Mouse (Mus musculus) thymus, postnatal 36 days (tissue): ENCODE data around the gene Klk15.
"Not testable (repeated sequence)": the region's sequence is repeated elsewhere in the genome, so short reads cannot be mapped to it uniquely, and the experiment has no call there.

ENCODE experiments used
- DNase-seq, 2 experiments: peaks; one replicate each; pipeline ENCODE4 v3.0.0; 2022; ENCODE audit warnings: mixed read lengths in 2 of 2

Klk15 gene

GRCm38 (mm10) chr7:43933440-43933839 is at the start of gene Klk15:
Klk15 (plus strand) TSS chr7:43933740.
- DNase-seq: no peak

- DNase-seq: no peak
These were observed 42.2 kb upstream of the Klk15 start for GRCm38 (mm10) chr7:43891365-43891764.

DNA sequence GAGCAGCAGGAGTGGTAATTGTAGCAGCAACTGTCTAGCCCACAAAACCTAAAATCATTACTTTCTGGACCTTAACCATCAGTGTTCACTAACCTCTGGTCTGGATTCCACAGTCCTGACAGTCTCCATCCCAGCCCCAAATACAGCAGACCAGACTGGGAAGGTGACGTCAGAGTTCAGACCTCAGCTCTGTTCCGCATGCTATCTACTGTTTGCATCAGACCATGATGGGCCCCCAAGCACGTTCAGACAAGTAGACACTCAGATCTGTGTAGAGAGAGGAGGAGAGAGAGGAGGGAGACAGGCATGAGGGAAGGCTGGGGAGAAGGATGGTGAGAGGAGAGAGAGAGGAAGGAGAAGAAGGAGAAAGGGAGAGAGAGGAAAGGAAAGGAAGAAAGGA is 41.8 kb upstream of the Klk15 start:
- DNase-seq: no peak

DNA sequence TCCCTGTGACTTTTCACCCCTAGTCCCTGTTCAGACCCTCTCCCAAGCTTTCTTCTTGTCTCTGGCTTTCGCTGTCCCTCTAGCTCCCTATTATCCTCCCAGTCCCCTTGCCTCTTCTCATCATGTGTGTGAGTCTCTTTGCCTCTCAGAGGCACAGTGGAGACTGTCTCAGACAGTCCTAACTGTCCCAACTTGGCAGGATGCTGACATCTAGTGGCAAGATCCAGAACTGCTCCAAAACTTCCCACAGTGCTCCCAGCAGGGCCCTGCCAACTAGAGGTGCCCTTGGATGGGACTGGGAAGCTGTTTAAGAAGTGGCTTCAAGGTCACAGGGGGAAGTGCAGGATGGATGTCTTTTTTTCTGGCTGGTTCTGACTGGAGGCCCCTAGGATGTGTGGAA is 38.7 kb upstream of the Klk15 start:
- DNase-seq: peak; percentile 38 to 55

DNA sequence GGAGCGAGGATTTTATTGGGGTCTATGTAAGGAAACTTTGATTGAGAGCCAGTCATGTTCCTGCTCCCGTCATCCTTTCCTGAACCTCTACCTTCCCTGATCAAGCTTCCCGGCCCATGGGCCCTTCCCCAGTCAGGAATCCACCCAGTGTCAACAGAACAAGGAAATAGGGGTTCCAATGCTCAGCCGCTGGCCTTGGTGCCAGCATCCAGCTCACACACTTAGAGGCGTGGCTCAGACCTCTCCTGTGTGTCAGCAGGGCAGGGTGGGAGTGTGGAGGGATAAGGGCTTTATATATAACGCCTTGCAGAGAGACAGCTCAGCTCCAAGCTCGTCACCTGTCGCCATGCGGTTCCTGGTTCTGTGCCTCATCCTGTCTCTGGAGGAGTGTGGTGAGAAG is 18.7 kb upstream of the Klk15 start:
- no peak for DNase-seq

DNA sequence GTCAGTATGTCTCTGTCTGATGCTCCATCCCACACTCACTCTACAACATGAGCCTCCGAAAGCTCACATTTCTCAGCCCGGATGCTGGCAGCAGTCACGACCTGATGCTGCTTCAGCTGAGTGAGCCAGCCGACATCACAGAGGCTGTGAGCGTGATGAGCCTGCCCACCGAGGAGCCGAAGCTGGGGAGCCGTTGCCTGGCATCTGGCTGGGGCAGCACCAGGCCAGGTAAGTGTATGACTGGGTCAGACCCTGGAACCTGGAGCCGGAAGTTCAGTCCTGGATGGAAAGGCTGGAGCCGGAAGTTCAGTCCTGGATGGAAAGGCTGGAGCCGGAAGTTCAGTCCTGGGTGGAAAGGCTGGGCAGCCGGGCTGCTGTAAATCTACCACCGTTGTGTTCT is 15.1 kb upstream of the Klk15 start:
- DNase-seq: no peak

GRCm38 (mm10) chr7:43918871-43919270 is 14.7 kb upstream of the Klk15 start:
- DNase-seq: no peak

GRCm38 (mm10) chr7:43919559-43920451 is 13.7 kb upstream of the Klk15 start:
- DNase-seq: peak; percentile 34 to 41

DNA sequence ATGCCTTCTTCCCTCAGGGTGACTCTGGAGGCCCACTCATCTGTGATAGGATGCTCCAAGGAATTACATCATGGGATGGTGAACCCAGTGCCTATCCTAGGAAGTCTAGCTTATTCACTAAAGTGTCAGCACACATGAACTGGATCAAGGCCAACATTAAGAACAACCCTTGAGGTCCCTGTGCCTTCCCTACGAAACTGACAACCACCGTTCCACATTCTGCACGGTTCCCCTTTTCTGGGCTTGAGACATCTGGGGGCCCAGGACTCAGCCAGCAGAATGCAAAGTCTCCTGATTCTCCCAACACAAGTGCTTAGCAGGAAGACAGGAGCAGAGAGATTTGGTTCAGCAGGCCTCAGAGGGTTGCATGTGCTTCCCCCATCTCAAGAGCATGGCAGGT is 13.0 kb upstream of the Klk15 start:
- no peak for DNase-seq

DNA sequence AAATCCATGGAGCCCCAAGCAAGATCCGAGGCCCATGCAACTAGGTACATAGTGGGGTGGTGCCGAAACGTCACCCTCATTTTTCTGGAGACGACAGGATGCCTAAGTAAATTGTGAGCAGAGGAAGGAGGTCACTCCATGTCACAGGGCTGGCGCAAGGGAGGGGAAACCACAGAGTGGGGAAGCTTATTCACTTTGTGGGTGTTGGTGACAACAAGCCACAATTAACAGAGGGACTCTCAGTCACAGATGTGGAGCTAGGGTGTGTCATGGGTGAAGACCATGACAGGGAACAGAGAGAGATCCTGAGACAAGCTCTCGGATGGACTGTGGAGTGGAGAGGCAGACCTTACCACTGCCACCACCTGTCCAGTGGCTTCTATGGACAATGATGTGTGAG is 12.5 kb upstream of the Klk15 start:
- no peak for DNase-seq

- no peak for DNase-seq
These were observed 11.6 kb upstream of the Klk15 start for GRCm38 (mm10) chr7:43921941-43922340.

- DNase-seq: no peak
These were observed 7.6 kb upstream of the Klk15 start for GRCm38 (mm10) chr7:43925985-43926384.

- peak in 1 of 2 experiments; percentile 8 for DNase-seq
These were observed 5.0 kb upstream of the Klk15 start for GRCm38 (mm10) chr7:43928521-43928920.

GRCm38 (mm10) chr7:43932337-43932736 is 1.2 kb upstream of the Klk15 start:
- no peak for DNase-seq

DNA sequence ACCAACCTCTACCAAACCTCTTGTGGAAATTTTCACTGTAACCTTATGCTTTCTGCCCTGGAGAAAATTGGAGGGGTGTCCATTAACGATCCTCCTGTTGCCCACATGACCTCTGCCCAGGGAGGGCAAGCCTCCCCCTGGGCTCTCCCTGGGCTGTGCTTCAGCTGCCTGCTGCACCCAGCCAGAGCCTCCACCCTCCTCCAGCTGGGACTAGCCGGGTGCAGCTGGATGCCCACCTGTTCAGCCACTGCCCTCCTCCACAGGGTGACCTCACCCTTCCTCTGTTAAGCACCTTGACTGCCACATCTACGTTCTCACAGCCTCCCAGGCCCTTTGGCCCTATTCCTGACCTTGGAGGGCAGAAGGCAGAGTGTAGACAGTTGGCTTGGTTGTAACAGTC is 1.2 kb downstream of the Klk15 start:
- no peak for DNase-seq

- DNase-seq: no peak
These were observed 3.0 kb downstream of the Klk15 start for GRCm38 (mm10) chr7:43936551-43936950.

- not testable (repeated sequence) for DNase-seq
These were observed 8.8 kb downstream of the Klk15 start for GRCm38 (mm10) chr7:43942293-43942692.

GRCm38 (mm10) chr7:43944727-43945264 is 11.3 kb downstream of the Klk15 start:
- no peak for DNase-seq

GRCm38 (mm10) chr7:43950364-43950763 is 16.8 kb downstream of the Klk15 start, which contains the start of gene Klk1b8:
Klk1b8 (plus strand) TSS chr7:43950664.
- no peak for DNase-seq

- DNase-seq: no peak
These were observed 19.2 kb downstream of the Klk15 start for GRCm38 (mm10) chr7:43952703-43953102.

DNA sequence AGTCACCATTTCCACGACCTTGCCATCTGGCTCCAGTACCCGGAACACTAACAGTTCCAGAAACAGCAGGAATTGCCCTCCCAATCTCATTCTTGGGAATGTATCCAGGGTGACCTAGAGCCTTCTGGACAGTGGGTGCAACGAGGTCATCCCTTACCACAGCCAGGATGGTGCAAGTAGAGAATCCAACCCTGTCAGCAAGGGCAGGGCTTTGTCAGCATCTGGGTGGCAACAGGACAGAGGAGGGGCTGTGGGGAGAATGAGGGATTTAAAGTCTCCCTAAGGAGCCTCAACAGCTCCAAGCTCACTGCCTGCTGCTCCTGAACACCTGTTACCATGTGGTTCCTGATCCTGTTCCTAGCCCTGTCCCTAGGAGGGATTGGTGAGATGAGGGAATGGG is 32.9 kb downstream of the Klk15 start, which contains the start of gene Klk1b1:
TSS of gene Klk1b1 (plus strand) at position 301 of the 400 bp plus-strand sequence.
- no peak for DNase-seq

DNA sequence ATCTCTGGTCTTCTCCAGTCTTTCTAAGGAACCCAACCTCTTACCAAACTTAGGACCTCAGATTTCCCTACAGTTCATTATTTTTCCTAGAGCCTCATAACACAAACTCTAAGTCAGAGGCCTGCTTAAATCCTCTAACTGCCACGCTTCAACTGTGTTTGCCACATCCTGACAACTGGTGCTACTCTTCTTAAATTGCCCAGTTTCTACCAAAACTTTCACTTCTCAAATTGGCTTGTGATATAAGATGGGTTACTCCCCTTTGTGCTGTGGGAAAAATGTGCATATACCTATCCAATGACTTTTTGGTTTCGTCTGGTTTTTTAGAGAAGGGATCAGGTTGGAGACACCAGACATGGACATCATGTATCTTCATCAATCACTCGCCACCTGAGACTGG is 33.5 kb downstream of the Klk15 start:
- no peak for DNase-seq

DNA sequence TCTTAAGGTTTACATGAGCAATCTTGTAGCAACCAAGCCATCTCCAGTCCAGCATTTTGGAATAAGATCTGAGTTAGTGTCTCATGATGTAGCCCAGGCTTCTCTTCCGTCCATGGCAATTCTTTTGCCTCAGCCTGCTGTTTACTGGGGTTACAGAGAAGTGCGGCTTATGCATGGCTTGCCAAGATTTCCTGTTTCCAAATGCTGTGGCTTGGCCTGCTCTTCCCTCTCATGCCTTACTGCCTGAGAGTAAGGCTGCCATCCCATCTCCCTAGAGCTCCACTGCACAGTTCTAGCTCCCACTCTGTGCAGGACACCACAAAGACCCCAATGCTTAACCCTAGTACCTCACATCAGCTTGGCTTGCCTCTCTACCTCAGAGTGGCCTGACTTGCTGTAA is 34.1 kb downstream of the Klk15 start:
- no peak for DNase-seq

DNA sequence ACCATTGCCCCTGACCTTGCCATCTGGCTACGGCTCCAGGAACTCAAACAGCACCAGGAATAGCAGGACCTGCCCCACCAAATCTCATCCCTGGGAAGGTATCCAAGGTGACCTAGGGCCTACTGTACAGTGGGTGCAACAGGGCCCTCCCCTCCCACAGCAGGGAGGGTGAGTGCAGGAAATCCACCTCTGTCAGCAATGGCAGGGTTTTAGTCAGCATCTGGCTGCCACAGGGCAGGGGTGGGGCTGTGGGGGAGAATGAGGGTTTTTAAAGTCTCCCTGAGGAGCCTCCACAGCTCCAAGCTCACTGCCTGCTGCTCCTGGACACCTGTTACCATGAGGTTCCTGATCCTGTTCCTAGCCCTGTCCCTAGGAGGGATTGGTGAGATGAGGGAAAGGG is 42.2 kb downstream of the Klk15 start, which contains the start of gene Klk1b9:
TSS of gene Klk1b9 (plus strand) at position 301 of the 400 bp plus-strand sequence.
- not testable (repeated sequence) for DNase-seq
